Mouse (Mus musculus): ENCODE measurements around the gene Rasl10b. TPM values are rescaled to one million over a fixed set of nuclear protein-coding genes. Genes with fewer than 3 reads are reported as not detected.

The Rasl10b gene
- total RNA-seq, 2 experiments from 2014 or later = 1.8 to 2.6 TPM

- no peak for DNase-seq (ENCODE audit: low spot score in 2 of 2)
These were observed 20.4 kb downstream of the Rasl10b start, which contains the start of gene Gas2l2 for GRCm38 (mm10) chr11:83429355-83429754. Gas2l2 (minus strand) TSS chr11:83429455.

DNA sequence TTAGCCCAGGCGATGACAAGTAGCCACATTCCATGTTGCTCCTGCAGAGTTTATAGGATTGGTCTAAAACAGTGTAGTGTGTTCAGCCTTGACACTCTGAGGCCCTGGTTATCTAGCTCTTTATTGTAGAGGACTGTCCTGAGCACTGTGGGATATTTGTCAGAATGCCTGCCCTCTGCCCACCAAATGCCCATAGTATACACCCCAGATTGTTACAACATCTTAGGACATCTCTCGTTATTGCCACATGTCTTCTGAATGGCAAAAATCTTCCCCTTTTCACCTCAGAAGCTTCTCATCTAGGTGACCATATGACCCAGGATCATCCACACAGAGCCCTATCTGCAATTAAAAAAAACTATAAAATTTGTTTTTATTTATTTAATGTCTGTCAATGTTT lies 23.6 kb downstream of the Rasl10b start:
- DNase-seq (ENCODE audit: low spot score in 2 of 2) = no peak

DNA sequence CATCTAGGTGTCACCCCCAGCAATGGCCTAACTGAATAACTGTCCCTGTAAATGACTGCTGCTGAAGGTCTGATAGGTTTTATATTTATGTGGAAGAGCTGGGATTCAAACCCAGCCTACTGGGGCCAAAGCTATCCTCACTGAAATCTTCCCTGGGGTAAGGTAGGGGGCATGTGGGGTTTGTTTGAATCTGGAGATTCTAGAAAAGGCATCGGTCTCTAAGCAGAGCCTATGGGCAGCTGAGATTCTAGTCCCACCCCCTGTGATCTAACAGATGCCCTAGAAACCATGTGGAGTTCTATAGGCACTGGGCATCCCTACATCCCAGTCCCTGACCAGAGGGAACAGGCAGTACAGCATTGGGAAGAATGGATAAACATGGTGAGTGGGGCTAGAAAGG lies 28.4 kb downstream of the Rasl10b start, which contains the start of gene 1700020L24Rik:
Gene 1700020L24Rik, plus strand, starts transcription at position 301 of the 400 bp plus-strand sequence.
- DNase-seq (ENCODE audit: low spot score in 2 of 2) = no peak

- no peak for DNase-seq (ENCODE audit: low spot score in 2 of 2)
These were observed 30.6 kb downstream of the Rasl10b start for GRCm38 (mm10) chr11:83439426-83440060.

GRCm38 (mm10) chr11:83440081-83441064 lies 31.4 kb downstream of the Rasl10b start:
- DNase-seq (ENCODE audit: low spot score in 2 of 2) = peak; percentile 65 to 85

DNA sequence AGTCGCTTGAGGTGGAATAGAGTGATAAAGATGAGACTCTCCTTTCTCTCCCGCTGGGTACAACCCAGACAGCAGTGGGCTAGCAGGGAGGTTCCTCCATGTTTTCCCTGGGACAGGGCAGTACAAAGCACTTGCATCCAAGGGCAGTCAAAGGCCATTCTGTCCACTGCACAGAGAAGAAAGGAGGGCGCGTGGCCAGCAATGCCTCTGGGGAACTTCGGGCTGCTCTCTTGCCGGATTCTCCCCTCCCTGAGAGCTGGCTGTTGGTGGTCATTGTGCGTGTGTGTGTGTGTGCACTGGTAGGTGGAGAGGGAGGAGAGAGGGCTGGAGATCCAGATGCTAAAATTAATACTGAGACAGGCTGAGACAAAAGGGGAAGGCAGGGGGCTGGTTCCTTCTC lies 32.3 kb downstream of the Rasl10b start:
- peak in 1 of 2 experiments; percentile 54 for DNase-seq (ENCODE audit: low spot score in 2 of 2)

DNA sequence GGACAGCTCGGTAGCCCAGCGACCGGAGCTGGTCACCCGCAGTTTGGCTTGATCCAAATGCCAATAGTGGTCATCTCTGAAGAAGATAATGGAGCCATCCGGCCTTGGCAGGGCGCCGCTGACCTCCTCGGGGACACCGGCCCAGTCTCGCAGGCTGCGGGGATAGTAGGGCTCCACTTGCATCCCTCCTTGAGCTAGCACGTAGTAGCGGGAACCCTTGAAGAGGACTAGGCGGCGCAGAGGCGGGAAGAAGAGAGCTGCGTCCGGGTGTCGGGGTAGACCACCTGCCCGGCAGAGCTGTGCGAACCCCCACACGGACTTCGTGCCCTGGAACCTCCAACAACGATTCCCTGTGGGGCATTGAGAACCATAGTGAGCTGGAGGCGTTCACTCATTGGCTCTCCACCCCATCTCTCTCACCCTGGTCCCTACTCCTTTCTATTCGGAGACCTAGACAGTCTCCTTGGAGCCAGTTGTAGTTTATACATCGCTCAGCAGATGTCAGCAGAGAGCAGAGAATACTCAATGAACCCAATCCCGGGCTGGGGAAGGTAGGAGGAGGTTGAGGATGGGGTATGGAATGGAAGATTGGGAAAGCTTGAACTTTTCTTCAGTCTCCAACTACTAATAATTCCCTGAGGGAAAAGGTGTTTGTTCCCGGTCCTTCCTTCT lies 33.8 kb downstream of the Rasl10b start:
- DNase-seq (ENCODE audit: low spot score in 2 of 2) = peak in 1 of 2 experiments; percentile 72

- DNase-seq (ENCODE audit: low spot score in 2 of 2) = no peak
These were observed 34.9 kb downstream of the Rasl10b start for GRCm38 (mm10) chr11:83443824-83444223.

DNA sequence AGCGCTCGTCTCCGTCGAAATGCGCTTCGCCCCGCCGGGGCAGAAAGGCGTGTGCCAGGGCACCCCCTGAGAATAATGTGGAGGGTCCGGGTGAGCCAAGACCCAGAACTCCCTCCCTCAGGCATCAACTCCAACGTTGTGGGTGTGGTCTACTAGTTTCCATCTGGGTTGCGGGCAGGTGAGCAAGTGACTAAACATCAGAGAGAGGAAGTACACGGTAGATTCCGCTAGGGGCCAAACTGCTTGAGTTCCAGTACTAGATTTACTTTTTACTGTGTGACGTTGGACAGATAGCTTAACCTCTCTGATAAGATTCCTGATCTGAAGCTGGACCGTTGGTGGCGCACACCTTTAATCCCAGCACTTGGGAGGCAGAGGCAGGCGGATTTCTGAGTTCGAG lies 36.1 kb downstream of the Rasl10b start:
- DNase-seq (ENCODE audit: low spot score in 2 of 2) = no peak

DNA sequence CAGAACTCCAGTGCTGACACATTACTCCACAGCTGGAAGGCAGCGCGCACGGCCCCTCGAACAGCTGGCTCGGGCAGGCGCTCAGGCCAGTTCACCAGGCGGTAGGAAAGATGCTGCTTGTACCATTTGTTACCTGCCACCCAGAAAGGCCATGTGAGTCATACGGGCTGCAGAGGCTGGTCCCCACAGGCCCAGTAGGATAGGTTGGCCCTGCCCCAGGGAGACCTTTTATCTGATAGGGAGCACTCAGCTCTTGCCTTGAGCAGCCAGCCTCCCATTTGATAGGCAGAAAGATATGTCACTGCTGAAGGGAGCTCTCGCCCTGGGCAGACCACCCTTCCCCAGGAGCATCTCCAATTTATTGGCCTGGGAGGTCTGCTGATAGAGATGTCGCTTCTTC lies 38.7 kb downstream of the Rasl10b start:
- no peak for DNase-seq (ENCODE audit: low spot score in 2 of 2)

DNA sequence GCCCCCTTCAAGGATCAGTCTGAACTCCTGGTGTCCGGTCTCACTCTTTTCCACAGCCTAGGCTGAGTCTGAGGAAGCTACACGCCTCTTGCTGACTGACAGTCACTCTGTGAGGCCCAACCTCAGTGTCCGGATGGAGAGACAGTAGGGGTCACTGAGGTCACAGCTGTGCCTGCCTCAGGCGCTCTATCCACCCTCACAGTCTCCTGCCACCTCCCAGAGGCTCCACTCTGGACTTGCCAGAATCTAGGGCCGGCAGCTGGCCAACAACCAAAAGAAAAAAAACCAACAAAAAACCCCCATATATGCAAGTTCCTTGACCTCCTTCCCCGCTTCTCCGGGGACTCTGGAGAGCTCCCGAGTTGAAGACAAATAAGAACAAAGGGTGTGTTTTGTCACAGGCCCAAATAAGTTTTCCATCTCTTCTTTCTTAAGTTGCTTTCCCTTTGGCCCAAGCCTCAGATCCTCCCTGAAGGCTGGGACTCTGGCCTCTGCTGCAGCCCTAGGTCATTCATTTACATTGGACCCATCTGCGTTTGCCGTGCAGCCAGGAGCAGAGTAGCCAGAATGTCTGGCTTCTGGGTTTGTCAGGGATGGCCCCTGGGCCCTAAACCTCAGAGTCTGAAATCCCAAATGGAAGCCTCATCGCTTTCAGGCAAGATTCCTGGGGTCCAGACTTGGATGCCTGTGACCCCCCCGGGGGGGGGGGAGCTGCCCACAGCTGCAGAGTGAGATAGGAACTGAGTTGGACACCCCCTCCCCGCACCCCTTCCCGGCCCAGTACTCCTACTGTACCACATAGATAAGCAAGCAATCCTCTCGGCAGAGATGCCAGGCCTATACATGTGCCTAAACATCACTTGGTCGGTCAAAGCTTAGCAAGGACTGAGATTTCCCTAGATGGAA lies 39.3 kb downstream of the Rasl10b start:
- DNase-seq (ENCODE audit: low spot score in 2 of 2) = peak in 1 of 2 experiments; percentile 36

DNA sequence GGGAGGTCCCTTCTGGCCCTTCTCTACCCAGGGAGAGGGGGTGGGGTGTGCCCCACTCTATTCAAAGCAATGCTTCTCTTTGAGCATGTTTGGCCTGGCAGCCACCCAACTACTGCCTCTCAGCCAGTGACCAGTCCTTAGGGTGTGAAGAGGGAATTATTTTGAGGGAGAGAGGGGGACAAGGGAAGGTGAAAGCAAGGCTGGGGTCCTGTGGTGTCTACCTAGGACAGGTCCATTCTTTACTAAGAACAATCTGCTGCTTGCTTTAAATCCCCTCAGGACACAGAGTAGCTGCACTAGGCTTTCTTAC lies 39.9 kb downstream of the Rasl10b start:
- no peak for DNase-seq (ENCODE audit: low spot score in 2 of 2)

DNA sequence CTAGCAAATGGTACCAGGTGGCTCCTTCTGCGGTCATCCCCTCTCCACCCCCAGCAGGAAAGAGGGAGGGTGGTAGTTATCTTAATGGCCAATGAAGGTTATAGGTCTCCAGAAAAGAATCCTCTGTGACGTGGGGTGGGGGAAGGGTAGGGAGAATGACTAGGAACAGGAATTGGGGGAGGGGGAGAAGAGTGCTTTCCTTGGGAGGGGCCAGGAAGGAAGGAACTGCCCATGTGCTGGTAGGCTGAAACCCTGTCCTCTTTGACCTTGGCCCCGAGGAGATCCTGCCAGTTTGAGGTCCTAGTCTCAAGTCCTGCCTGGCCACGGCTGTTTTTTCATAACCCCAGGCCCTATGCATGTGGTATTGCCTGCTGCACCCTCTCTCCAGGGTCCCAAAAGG lies 40.4 kb downstream of the Rasl10b start:
- no peak for DNase-seq (ENCODE audit: low spot score in 2 of 2)

DNA sequence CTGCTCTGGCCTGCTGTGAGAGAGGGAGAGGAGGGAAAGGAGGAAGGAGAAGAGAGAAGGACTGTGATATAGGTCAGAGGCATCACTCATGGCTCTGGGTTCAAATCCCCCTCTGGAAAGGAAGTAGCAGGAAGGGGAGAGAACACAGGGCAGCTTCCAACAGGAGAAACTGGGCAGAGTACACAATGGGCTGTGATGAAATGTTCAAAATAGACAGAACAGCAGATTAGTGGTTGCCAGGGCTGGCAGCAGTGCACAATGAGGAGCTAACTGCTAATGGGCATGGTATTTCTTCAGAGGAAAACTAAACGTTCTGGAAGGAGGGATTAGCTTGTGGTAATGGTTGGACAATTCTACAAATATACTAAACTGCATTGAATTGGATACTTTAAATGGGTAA lies 41.6 kb downstream of the Rasl10b start:
- no peak for DNase-seq (ENCODE audit: low spot score in 2 of 2)

- DNase-seq (ENCODE audit: low spot score in 2 of 2) = no peak
These were observed 42.3 kb downstream of the Rasl10b start for GRCm38 (mm10) chr11:83451281-83451680.

GRCm38 (mm10) chr11:83454548-83454947 lies 45.6 kb downstream of the Rasl10b start:
- DNase-seq (ENCODE audit: low spot score in 2 of 2) = no peak

DNA sequence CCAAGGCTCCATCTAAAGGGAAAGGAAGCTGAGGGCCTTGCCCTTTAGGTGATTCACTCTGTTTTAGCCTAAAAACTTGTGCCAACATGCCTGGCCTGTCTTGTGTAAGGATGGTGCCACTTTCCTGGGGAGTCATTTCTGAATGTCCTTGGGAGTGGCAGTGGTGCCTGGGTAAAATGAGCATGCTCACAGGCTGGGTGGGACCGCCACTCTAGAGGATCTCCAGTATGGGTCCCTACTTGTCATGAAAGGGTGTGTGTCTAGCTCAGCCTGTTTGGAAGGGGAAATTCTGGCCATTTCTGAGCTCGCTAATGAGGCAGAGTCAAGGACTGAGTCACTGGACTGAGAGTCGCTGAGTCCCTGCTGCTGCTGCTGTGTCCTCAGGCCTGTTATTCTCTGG lies 46.7 kb downstream of the Rasl10b start:
- no peak for DNase-seq (ENCODE audit: low spot score in 2 of 2)

GRCm38 (mm10) chr11:83457257-83457656 lies 48.3 kb downstream of the Rasl10b start:
- no peak for DNase-seq (ENCODE audit: low spot score in 2 of 2)

GRCm38 (mm10) chr11:83457912-83458601 lies 49.1 kb downstream of the Rasl10b start:
- DNase-seq (ENCODE audit: low spot score in 2 of 2) = no peak

DNA sequence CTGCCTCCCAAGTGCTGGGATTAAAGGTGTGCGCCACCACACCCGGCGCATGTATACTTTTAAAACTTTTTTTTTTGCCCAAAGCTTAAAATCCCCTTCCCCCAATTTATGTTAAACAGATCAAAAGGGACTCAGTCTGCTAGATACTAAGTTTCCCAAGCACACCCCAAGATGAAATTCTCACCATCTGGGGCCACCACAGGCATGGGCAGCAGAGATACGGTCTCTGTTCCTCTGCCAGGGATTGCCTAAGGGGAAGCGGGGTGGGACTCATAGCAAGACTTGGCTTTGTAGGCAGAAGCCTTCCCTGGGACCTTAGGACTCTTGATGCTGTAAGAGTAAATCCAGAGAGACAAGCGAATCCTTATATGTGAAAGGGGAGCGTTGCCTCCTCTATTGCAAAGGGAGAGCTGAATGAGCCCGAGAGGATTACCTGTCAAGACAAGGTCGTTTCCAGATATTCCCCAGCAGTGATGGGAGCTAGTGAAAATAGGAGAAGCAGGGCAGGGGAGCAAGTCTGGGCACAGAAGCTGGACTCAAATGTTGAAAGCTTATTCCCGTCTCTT lies 52.6 kb downstream of the Rasl10b start:
- no peak for DNase-seq (ENCODE audit: low spot score in 2 of 2)
